Mouse (Mus musculus) midbrain, embryonic 15.5 days (tissue): ENCODE results near the gene Med18. TPM values are rescaled to one million over a fixed set of nuclear protein-coding genes. Genes with fewer than 3 reads are reported as not detected.

Experiments used
- ATAC-seq: fragments of 200-750 bp; cut with Nextera tagmentation; replicated peaks from 2 replicates; pipeline ENCODE4 v1.8.0; 2017; ENCODE audit warnings: moderate TSS enrichment
- H3K27ac ChIP-seq: fragments of 300-500 bp; sonication (generic); 2 replicates; pipeline ENCODE4 v1.5.1; 2015; ENCODE audit warnings: mild to moderate bottlenecking, inconsistent platforms
- H3K27me3 ChIP-seq: fragments of 300-500 bp; sonication (generic); replicated peaks from 2 replicates; pipeline ENCODE4 v1.6.1; 2015; ENCODE audit warnings: inconsistent platforms
- H3K36me3 ChIP-seq: fragments of 300-500 bp; sonication (generic); replicated peaks from 2 replicates; pipeline ENCODE4 v1.6.1; 2015; ENCODE audit warnings: inconsistent platforms
- H3K4me1 ChIP-seq: fragments of 300-500 bp; sonication (generic); 2 replicates; pipeline ENCODE4 v1.6.1; 2015; ENCODE audit warnings: inconsistent platforms
- H3K4me2 ChIP-seq: fragments of 300-500 bp; sonication (generic); 2 replicates; pipeline ENCODE4 v1.6.1; 2015; ENCODE audit warnings: inconsistent platforms, mild to moderate bottlenecking, moderate library complexity
- H3K4me3 ChIP-seq: fragments of 300-500 bp; sonication (generic); 2 replicates; pipeline ENCODE4 v1.5.1; 2015; ENCODE audit warnings: mild to moderate bottlenecking, inconsistent platforms
- H3K9ac ChIP-seq: fragments of 300-500 bp; sonication (generic); 2 replicates; pipeline ENCODE4 v1.6.1; 2015; ENCODE audit warnings: mild to moderate bottlenecking, inconsistent platforms
- H3K9me3 ChIP-seq: fragments of 300-500 bp; sonication (generic); 2 replicates; pipeline ENCODE4 v1.6.1; 2016; ENCODE audit warnings: inconsistent platforms
- WGBS: fragments of 180-500 bp; shearing (Covaris S2); methylation state at CpG from one replicate; pipeline ENCODE4 v1.1.7; 2015; ENCODE audit warnings: mixed read lengths; 5-methylcytosine and 5-hydroxymethylcytosine counted together
- polyA plus RNA-seq: library from polyadenylated mRNA; unstranded; fragments of >200 nt; fragmentation: Nextera tagmentation; extraction: Ambion mirVana; gene quantifications from 2 replicates; pipeline ENCODE4 v1.2.1, GENCODE M21; 2015

Gene Med18
- polyA plus RNA-seq = 15.9 and 17.7 TPM in 2 replicates

DNA sequence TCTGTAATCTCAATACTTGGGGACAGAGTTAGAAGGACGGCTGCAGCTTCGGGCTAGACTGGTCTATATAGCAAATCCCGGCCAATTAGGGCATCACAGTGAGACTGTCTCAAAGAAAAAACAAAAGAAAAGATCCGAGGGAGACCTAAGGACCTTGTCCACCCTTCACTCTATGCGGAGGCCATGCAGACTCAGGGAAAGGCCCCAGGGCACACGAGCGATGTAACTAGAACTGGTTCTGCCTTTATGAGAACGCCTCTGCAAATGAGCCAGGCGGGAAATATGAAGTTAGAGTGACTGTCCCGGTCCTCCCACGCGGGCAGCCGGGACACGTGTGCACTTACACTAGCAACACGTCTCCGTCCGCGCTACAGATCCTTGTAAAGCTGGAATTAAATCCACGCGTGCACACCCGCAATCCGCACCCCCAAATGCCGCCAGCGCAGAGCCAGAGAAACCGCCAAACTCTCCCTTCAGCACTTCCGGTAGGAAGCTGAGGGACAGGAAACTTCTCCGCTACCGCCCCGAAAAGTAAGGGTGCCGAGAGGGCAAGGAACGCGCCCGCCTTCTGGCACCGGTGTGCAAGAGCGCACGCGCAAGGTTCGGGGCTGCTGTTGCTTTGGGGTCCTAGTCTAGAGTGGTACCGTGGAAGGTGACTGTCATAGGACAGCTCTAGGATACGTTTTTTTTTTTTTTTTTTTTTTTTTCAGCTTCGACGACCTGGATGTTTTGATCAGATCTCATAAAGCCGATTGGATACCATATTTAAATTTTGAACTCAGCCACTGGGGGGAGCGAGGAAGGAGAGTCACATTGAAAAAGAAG is at the start of gene Med18:
Gene Med18, minus strand, starts transcription at position 492 of the 825 bp plus-strand sequence.
- H3K27ac ChIP-seq = peak within 1 kb of the TSS; percentile 67
- WGBS = under 1% methylated on average over 44 of the region's 44 CpGs
- H3K4me2 ChIP-seq = peak within 1 kb of the TSS; percentile 79
- peaks cover 24% of the 10 kb centered on the region for H3K4me1 ChIP-seq
- no peaks in the 10 kb centered on the region for H3K9me3 ChIP-seq
- H3K9ac ChIP-seq = peak within 1 kb of the TSS; percentile 59
- peaks cover 15% of the 10 kb centered on the region for H3K36me3 ChIP-seq
- H3K27me3 ChIP-seq = no peaks in the 10 kb centered on the region
- peak; percentile 97 for ATAC-seq
- H3K4me3 ChIP-seq = peak within 1 kb of the TSS; percentile 82

DNA sequence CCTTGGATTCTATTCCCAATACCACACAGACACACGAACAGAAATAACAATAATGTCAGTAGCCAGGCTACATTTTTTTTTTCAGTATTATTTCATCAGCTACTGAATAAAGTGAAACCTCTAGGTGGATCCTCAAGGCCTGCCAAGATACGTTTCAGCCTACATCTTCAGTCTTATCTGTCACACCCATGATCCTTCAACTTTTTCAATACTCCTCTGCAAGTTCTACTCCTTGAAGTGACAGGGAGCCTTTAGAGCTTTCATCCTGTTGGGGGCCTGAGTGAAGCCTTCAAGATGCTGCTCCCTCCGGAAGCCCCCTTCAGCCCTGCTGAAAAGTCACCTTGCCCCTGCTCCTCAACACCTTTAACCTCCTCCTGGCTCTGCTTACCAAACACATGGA is 48.4 kb upstream of the Med18 start:
- Histone ChIP-seq H3K27me3 (peaks cover 9% of the 10 kb centered on the region), H3K4me2 (no peak overlapping the region), H3K4me1 (peaks cover 27% of the 10 kb centered on the region), H3K36me3 (no peaks in the 10 kb centered on the region), H3K4me3 (no peak overlapping the region), H3K9me3 (no peaks in the 10 kb centered on the region), H3K27ac (no peak overlapping the region), H3K9ac (no peak overlapping the region)
- ATAC-seq = no peak
- 78% methylated on average over 3 of the region's 3 CpGs for WGBS

DNA sequence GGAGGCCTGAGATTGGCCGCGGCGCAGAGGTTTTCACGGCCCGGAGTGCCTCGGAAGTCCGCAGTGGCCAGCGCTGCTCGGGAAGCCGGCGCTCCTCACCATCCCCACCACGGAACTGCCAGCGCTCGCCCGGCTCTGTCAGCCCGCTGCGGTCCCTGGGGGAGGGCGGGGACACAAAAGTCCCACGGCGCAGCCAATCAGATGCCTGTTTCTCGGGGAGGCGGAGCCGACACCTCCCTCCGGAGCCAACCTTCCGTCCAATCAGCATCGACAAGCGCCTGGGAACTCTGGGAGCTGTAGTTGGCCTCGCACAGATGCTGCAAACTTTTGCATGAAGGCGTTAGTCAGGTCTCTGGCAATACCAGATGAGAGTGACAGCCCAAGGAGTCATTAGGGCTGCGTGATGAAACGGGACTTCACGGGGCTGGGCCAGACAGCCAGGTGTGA is 46.7 kb upstream of the Med18 start, which contains the start of gene Sesn2:
Gene Sesn2, minus strand, starts transcription at position 150 of the 447 bp plus-strand sequence.
- WGBS = under 1% methylated on average over 32 of the region's 32 CpGs
- Histone ChIP-seq H3K9ac (peak within 1 kb of the TSS; percentile 72), H3K4me3 (peak within 1 kb of the TSS; percentile 76), H3K9me3 (no peaks in the 10 kb centered on the region), H3K4me2 (peak within 1 kb of the TSS; percentile 99), H3K36me3 (no peaks in the 10 kb centered on the region), H3K27ac (peak within 1 kb of the TSS; percentile 70), H3K27me3 (peaks cover 9% of the 10 kb centered on the region), H3K4me1 (peaks cover 21% of the 10 kb centered on the region)
- peak; percentile 95 for ATAC-seq

DNA sequence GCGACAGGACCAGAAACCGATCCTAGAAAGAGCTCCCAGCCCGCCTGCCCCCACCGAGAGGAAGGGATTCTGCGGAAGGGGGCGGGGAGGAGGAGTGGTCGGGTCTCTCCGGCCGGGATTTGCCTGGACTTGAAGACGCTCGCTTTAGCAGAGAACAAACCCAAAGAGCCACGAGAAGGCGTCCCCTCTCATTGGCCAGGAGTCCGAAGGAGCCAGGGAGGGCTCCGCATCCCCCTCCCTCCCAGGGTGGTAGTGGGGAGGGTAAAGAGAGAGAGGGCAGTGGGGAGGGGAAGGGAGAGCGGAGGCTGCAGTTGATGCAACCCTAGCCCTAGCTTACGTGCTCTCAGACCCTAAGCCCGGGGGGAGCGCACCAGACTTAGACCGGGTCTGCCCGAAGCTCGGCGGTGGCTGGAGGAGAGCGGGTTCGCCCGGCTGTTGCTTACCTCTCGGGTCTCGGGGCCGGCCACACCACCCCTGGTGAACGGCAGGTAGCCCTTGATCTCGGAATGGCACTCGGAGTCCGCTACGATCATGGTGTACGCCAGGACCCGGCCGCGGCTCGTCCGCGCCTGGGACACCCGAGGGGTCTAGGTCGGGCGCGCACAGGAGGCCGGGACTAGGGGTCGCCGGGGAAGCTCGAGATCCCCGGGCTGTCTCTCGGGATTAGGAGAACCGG is 46.0 kb upstream of the Med18 start:
- peak overlapping the region; percentile 70 for H3K27ac ChIP-seq
- peak; percentile 80 for ATAC-seq
- H3K9me3 ChIP-seq = no peaks in the 10 kb centered on the region
- H3K4me1 ChIP-seq = peaks cover 15% of the 10 kb centered on the region
- H3K4me3 ChIP-seq = peak overlapping the region; percentile 76
- under 1% methylated on average over 47 of the region's 52 CpGs for WGBS
- peak overlapping the region; percentile 72 for H3K9ac ChIP-seq
- H3K4me2 ChIP-seq = peak overlapping the region; percentile 99
- no peaks in the 10 kb centered on the region for H3K36me3 ChIP-seq
- peaks cover 9% of the 10 kb centered on the region for H3K27me3 ChIP-seq

DNA sequence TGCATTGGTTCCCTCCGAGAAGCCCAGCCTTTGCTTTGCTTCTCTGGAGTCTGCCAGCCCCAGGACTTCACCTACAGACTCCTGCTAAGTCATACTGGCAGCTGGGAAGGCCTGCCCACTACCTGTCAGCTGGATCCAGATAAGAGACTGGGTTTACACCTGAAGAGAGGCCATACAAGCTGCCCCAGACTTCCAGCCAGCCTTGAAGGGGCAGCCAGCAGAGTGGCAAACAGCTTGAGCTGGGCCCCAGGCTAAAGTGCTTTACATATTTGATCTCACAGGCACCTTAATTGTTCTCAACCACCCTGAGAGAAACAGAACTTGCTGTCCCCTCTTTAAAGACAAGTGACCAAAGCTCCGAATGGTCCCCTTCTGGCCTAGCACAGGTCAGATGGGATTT is 43.5 kb upstream of the Med18 start:
- no peak for ATAC-seq
- H3K9ac ChIP-seq = no peak overlapping the region
- no peaks in the 10 kb centered on the region for H3K36me3 ChIP-seq
- H3K27me3 ChIP-seq = no peaks in the 10 kb centered on the region; the same call in 1 of the 2 replicates
- H3K27ac ChIP-seq = no peak overlapping the region
- H3K4me2 ChIP-seq = no peak overlapping the region
- no peaks in the 10 kb centered on the region for H3K9me3 ChIP-seq
- no peak overlapping the region for H3K4me3 ChIP-seq
- peaks cover 9% of the 10 kb centered on the region for H3K4me1 ChIP-seq
- WGBS = 29% methylated on average over 2 of the region's 2 CpGs

DNA sequence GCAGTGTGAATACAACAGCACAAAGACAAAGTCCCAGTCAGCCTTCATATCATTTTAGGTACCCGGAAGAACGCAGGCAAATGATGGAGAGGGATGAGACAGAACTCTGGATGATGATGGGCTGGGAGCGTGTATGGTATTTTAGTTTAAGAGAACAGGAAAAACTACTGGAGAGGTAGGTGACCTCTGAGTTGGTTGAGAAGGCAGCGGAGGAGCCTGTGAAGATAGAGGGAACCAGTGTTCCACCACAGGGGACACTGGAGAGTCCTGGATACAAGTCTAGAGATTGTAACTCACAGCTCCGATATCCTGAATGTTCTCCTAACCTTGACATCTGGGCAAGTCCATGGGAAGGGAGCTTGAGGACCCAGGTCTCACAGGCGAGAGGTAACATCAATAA is 42.5 kb upstream of the Med18 start:
- H3K9ac ChIP-seq = no peak overlapping the region
- H3K4me2 ChIP-seq = no peak overlapping the region
- WGBS = 81% methylated on average over 6 of the region's 6 CpGs
- no peak overlapping the region for H3K27ac ChIP-seq
- H3K4me3 ChIP-seq = no peak overlapping the region
- H3K4me1 ChIP-seq = peaks cover 9% of the 10 kb centered on the region
- no peaks in the 10 kb centered on the region for H3K9me3 ChIP-seq
- H3K36me3 ChIP-seq = no peaks in the 10 kb centered on the region
- no peak for ATAC-seq
- no peaks in the 10 kb centered on the region; the same call in 1 of the 2 replicates for H3K27me3 ChIP-seq

DNA sequence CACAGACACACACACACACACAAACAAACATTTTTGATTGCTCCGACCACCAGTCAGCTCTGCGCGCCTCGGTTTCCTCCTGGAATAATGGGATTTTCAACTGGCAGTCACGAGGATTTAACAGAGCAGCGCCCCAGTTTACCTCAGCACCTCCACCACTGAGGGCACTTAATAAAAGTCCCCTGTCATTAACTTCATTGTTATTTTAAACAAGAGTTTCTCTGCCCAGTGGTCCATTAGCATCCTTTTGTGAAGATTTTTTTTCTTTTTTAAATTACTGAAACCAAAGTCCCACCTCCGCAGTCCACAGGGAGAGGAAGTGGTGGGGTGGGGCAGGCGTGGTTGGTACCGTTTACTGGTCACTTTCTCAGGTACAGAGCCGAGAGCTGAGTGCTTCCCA is 42.1 kb upstream of the Med18 start:
- Histone ChIP-seq H3K4me2 (no peak overlapping the region), H3K36me3 (no peaks in the 10 kb centered on the region), H3K9me3 (no peaks in the 10 kb centered on the region), H3K27me3 (no peaks in the 10 kb centered on the region; the same call in 1 of the 2 replicates), H3K4me3 (no peak overlapping the region), H3K9ac (no peak overlapping the region), H3K4me1 (peaks cover 9% of the 10 kb centered on the region), H3K27ac (no peak overlapping the region)
- ATAC-seq = no peak
- WGBS = 31% methylated on average over 10 of the region's 10 CpGs

DNA sequence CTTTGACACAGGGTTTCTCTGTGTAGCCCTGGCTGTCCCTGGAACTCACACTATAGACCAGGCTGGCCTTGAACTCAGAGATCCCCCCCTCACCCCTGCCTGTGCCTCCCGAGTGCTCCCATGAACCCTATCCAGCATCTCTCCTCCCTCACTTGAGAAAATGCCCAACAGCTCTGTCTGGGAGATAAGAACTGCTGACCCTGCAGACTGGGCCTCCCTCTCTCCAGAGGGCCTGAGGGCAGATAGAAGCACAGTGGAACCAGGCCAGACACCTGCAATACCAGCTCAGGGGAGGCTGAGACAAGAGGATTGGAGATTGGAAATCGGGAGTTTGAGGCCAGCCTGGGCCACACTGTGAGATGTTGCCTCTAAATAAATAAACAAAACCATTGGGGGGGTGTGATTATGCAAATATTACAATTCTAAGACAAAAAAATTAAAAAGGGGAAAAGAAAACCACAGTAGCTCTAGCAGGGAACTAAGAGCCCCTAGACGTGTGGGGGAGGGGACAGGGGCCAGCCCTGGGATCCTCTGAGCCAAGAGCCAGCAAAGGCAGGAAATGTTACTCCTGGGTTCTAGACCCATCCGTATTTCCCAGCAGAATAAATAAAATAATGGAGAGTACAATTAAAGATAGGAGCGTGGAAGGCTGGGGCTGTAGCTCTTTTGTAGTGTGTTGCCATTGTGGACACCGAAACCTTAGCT is 41.5 kb upstream of the Med18 start:
- Histone ChIP-seq H3K27me3 (no peaks in the 10 kb centered on the region; the same call in 1 of the 2 replicates), H3K36me3 (no peaks in the 10 kb centered on the region), H3K4me2 (no peak overlapping the region), H3K9me3 (no peaks in the 10 kb centered on the region), H3K27ac (no peak overlapping the region), H3K4me1 (peaks cover 9% of the 10 kb centered on the region), H3K9ac (no peak overlapping the region), H3K4me3 (no peak overlapping the region)
- WGBS = 69% methylated on average over 6 of the region's 6 CpGs
- no peak for ATAC-seq

DNA sequence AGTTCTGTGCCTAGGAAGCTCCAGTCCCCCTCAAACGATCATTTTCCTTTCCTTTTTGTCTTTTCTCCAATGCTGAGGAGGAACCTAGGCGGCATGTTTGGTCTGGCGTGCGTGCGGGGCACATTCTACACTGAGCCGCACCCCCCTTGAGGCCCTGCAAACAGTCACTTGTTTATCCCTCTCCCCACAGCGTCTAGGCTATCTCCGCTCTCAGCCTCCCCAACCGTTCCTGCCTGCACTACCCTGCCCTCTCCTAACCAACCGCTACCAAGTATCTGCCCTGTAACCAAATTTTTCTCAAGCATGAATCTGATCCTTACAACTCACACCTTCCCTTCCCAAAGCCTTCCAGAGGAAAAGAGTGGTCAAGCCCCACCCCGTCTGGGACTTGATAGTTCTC is 39.6 kb upstream of the Med18 start:
- no peak for ATAC-seq
- Histone ChIP-seq H3K4me2 (no peak overlapping the region), H3K36me3 (no peaks in the 10 kb centered on the region), H3K9me3 (no peaks in the 10 kb centered on the region), H3K4me1 (no peaks in the 10 kb centered on the region), H3K27me3 (no peaks in the 10 kb centered on the region), H3K4me3 (no peak overlapping the region), H3K9ac (no peak overlapping the region), H3K27ac (no peak overlapping the region)
- WGBS = 80% methylated on average over 11 of the region's 11 CpGs

DNA sequence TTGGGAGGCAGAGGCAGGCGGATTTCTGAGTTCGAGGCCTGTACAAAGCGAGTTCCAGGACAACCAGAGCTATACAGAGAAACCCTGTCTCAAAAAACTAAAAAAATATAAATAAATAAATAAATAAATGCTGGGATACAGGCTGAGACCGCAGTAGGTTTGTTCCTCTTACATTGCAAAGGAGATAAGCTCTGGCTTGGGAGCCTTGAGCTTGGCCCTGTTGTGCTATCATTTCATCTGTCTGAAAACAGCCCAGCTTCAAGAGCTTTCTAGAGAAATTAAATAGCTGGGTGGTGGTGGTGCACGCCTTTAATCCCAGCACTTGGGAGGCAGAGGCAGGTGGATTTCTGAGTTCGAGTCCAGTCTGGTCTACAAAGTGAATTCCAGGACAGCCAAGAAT is 37.9 kb upstream of the Med18 start:
- Histone ChIP-seq H3K4me2 (no peak overlapping the region), H3K4me3 (no peak overlapping the region), H3K4me1 (no peaks in the 10 kb centered on the region), H3K9me3 (no peaks in the 10 kb centered on the region), H3K36me3 (no peaks in the 10 kb centered on the region), H3K9ac (no peak overlapping the region), H3K27me3 (no peaks in the 10 kb centered on the region), H3K27ac (no peak overlapping the region)
- ATAC-seq = no peak
- WGBS = 97% methylated on average over 6 of the region's 6 CpGs

DNA sequence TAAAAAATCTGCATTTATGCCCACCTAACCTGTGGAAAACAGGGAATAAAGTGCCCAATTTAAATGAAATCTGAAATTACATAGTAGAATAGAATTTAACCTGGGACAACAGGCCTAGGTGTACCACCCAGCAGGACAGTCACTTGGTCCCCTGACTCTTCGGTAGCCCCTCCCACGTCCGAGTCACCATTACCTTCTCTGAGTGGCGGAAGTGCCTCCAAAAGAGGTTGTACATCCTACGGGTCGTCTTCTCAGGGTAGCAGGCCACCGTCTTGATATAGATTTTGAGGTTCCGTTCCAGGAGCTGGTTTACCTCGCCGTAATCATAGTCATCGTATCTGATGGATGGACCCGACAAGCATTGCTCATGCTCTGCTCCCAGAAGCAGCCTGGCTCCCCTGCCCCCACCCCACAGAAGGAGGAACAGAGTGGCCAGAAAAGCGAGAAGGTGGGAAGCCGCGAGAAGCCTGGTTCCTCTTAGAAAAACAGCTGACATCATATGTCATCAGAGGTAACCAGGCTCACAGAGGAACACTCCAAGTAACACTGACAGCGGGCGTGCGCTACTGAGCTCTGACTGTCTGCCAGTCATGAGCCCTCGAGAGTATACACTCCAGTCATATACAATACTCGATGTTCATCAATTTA is 30.7 kb upstream of the Med18 start:
- H3K27ac ChIP-seq = no peak overlapping the region
- no peak overlapping the region for H3K9ac ChIP-seq
- no peaks in the 10 kb centered on the region for H3K36me3 ChIP-seq
- no peaks in the 10 kb centered on the region for H3K9me3 ChIP-seq
- no peaks in the 10 kb centered on the region for H3K27me3 ChIP-seq
- no peak overlapping the region for H3K4me3 ChIP-seq
- no peak overlapping the region for H3K4me2 ChIP-seq
- 91% methylated on average over 20 of the region's 20 CpGs for WGBS
- H3K4me1 ChIP-seq = peaks cover 4% of the 10 kb centered on the region; the same call in 1 of the 2 replicates
- no peak for ATAC-seq
